Mouse (Mus musculus) CH12F3 (cell line): Measurements from ENCODE around the gene Mboat2.

ENCODE experiments used
- in situ Hi-C: fragments of 300-500 bp; cut with MboI; formaldehyde crosslinking; loops from 2 replicates; pipeline ENCODE4 v1.14.3; 2020; ENCODE audit warnings: low sequenced_read_pairs

The Mboat2 gene

GRCm38 (mm10) chr12:24860436-24860835, 29.8 kb downstream of the Mboat2 start:
- in situ Hi-C loops = no loop called here

- in situ Hi-C loops = no loop called here
Observed at GRCm38 (mm10) chr12:24863762-24864161, 33.1 kb downstream of the Mboat2 start.

DNA sequence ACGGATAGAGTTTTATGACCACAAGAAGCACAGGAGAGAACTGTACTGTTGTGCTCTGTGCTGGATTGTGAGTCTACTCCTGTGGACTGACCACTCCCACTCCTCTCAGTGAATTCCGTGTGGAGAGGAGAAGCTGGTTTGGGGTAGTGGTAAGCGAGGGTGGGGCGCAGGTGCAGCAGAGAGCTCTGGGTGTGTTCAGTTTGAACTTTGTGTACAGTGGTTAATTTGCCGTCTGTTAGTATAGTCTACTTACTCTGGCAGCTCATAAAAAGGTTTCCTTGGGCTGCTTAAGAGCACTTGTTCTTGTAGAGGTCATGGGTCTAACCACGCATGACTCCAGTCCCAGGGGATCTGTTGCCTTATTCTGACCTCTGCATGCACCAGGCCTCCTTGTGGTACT, 36.0 kb downstream of the Mboat2 start:
- in situ Hi-C loops = no loop called here

GRCm38 (mm10) chr12:24868694-24869093, 38.0 kb downstream of the Mboat2 start:
- in situ Hi-C loops = no loop called here

GRCm38 (mm10) chr12:24869231-24869630, 38.6 kb downstream of the Mboat2 start:
- in situ Hi-C loops = no loop called here

GRCm38 (mm10) chr12:24870901-24871300, 40.2 kb downstream of the Mboat2 start:
- in situ Hi-C loops = no loop called here

DNA sequence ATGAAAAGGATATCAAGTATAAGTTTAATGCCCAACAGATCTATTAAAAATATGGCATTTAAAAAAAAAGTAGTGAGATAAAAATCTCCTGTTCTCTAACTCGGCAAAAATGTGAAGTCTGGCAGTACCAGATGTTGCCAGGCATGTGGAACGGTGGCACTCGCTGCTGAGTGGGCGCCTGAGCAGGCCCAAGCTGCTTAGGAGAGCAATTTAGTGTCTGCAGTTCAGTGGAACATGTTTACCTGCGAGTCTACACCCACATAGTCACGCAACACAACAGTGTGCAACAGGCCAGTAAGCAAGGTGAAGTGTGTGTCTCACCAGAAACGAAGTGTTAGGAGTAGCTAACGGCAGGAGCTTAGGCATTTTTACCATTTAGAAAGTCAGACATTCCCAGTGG, 41.6 kb downstream of the Mboat2 start:
- in situ Hi-C loops = no loop called here

- in situ Hi-C loops = no loop called here
Observed at GRCm38 (mm10) chr12:24872689-24873088, 42.0 kb downstream of the Mboat2 start.

DNA sequence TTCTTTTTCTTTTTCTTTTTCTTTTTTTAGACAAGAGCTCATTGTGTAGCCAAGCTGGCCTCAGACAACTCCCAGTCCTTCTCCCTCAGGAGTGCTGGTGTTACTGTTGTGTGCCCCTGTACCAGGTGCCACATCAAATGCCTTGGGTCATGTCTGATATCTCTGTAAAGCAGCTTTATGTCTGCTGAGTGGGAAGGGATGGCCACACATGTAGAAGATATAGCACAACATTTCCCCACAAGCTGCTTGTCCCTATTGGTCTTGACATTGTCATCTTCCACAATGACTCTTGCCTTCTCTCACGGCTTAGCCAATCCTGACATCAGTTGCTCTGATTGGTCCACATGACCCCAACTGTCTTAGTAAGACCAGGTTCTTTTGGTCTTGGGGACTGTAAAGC, 45.2 kb downstream of the Mboat2 start:
- in situ Hi-C loops = no loop called here

- in situ Hi-C loops = no loop called here
Observed at GRCm38 (mm10) chr12:24877231-24877630, 46.6 kb downstream of the Mboat2 start.

GRCm38 (mm10) chr12:24878090-24878489, 47.4 kb downstream of the Mboat2 start:
- in situ Hi-C loops = no loop called here

GRCm38 (mm10) chr12:24878735-24879362, 48.2 kb downstream of the Mboat2 start:
- in situ Hi-C loops = no loop called here

GRCm38 (mm10) chr12:24879613-24880029, 48.9 kb downstream of the Mboat2 start:
- in situ Hi-C loops = no loop called here

DNA sequence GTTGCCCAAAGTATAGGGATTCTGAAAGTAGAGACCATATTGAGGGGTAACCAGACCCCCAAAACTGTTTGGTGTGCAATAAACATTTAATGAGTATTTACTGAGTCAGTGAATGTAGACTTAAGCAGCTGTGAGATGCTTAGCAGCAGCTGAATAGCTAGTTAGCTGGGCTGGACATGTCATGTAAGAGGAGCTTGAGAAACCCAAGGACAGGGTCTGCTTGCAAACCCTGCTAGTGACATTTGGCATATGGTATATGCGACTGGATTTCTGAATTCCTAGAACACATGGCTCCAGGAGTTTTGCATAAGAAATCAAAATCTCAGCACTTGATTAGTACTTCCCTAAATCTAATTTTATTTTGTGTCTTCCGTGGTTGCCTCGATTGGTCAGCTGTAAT, 52.6 kb downstream of the Mboat2 start:
- in situ Hi-C loops = no loop called here

DNA sequence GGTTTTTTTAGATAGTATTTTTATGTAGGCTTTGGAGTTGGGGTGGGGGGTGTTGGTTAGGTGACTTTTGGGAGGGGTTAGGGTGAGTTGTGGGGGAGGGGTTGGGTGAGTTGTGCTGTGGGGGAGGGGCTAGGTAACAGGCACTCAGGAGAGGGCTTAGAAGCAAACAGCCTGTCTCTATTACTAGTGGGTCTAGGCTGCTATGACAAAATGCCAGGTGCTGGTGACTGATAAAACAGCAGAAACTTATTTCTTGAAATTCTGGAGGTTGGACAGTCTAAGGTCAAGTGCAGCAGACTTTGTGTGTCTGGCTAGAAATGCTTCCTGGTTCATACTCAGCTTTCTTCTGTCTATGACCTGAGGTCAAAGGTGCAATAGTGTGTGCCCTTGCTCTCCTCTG, 56.1 kb downstream of the Mboat2 start:
- in situ Hi-C loops = no loop called here

GRCm38 (mm10) chr12:24889371-24890051, 58.8 kb downstream of the Mboat2 start:
- in situ Hi-C loops = no loop called here

DNA sequence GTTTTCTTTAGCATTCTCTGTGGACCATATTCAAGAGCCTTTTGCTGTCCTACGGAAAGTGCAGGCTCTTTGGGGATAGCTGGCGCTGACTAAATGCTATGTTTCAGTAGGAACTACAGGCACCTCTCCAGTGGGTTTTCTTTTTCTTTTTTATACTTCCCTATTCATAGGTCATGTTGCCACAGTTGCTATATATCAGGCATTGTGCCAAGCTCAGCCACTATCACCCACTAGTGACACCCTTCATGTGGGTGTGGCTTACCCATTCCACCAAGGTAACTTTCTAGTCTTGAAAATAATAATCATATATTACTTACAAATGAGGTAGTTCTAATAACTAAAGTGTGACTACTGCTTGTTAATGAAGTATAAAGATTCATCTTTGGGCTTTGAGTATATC, 59.5 kb downstream of the Mboat2 start:
- in situ Hi-C loops = no loop called here

- in situ Hi-C loops = no loop called here
Observed at GRCm38 (mm10) chr12:24890684-24891459, 60.2 kb downstream of the Mboat2 start.

GRCm38 (mm10) chr12:24892536-24892935, 61.9 kb downstream of the Mboat2 start:
- in situ Hi-C loops = no loop called here

DNA sequence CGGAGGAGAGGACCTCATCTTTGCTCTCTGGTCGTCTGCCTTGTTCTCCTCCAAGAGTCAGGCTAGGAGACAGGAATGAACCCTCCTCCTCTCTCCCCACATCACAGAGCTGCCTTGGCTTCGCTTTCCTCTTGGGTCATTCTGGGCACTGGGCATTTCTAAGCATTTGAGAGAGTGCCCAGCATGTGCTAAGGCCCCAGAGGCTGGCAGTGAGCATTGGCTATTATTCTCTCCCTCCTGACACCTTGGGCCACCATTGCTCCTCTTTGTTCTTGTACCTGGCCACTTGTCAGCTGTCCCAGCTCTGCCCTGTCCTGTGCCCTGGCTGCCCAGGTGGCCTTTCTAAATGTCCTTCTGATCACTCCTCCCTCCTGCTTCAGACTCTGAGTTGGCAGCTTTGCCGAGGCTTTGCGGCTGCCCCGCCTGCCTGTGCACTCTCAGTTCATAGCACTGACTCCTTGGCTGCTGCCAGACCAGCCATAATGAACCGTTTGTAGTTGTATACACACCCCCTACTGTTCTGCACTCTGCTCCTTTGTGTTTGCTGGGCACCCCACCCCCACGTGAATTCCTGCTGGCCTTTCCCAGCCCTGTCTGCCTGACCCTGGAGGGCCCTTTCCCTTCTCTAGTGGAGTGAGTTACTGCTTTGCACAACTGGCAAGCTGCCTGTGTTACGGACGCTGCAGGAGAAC, 63.2 kb downstream of the Mboat2 start:
- in situ Hi-C loops = no loop called here

GRCm38 (mm10) chr12:24895352-24895751, 64.7 kb downstream of the Mboat2 start:
- in situ Hi-C loops = no loop called here
